Mouse (Mus musculus): ENCODE measurements around the gene Tmem268. TPM values are rescaled to one million over a fixed set of nuclear protein-coding genes. Genes with fewer than 3 reads are reported as not detected.

Tmem268 gene
- polyA plus RNA-seq, 1 experiment: 19.5 TPM

- H3K4me3 ChIP-seq: no peak overlapping the region
- H3K27me3 ChIP-seq (ENCODE audit: control insufficient read depth, insufficient read depth, insufficient read length): no peaks in the 10 kb centered on the region
- H3K79me2 ChIP-seq (ENCODE audit: control insufficient read depth, insufficient read depth): no peaks in the 10 kb centered on the region
- no peak for TF ChIP-seq POLR2A (IDR thresholded peaks at IDR 0.05; ENCODE audit: insufficient read length, low read depth)
- no peak for TF ChIP-seq MYOG (IDR thresholded peaks at IDR 0.05; ENCODE audit: control insufficient read depth in 1 of 3, insufficient read depth in 1 of 3, insufficient read length in 2 of 3, low read depth in 2 of 3)
- TF ChIP-seq TCF3 (IDR thresholded peaks at IDR 0.05; ENCODE audit: insufficient read length, low read depth): no peak
- no peak for TF ChIP-seq REST (IDR thresholded peaks at IDR 0.05; ENCODE audit: insufficient read depth, insufficient read length)
- no peak for TF ChIP-seq E2F4 (IDR thresholded peaks at IDR 0.05; ENCODE audit: insufficient read depth)
- TF ChIP-seq TCF12 (IDR thresholded peaks at IDR 0.05; ENCODE audit: insufficient read depth, poor library complexity, severe bottlenecking): no peak
- no peak for TF ChIP-seq MYOD1 (IDR thresholded peaks at IDR 0.05; ENCODE audit: control insufficient read depth in 1 of 3, insufficient read length in 2 of 3, low read depth in 2 of 3)
- peak; percentile 7 for TF ChIP-seq POLR2AphosphoS2 (IDR thresholded peaks at IDR 0.05; ENCODE audit: insufficient read length, low read depth)
- no peak for TF ChIP-seq SRF (IDR thresholded peaks at IDR 0.05; ENCODE audit: control insufficient read depth, insufficient read length, low read depth)
- no peak overlapping the region for H3ac ChIP-seq (ENCODE audit: control insufficient read depth, insufficient read length)
- no peak overlapping the region for H3K4me2 ChIP-seq (ENCODE audit: low read depth)
- H3K36me3 ChIP-seq (ENCODE audit: control insufficient read depth, insufficient read depth): peaks cover 20% of the 10 kb centered on the region
Measured at GRCm38 (mm10) chr4:63586240-63586639, 27.7 kb downstream of the Tmem268 start.

- no peak overlapping the region for H3ac ChIP-seq (ENCODE audit: control insufficient read depth, insufficient read length)
- no peaks in the 10 kb centered on the region for H3K36me3 ChIP-seq (ENCODE audit: control insufficient read depth, insufficient read depth)
- H3K4me2 ChIP-seq (ENCODE audit: low read depth): no peak overlapping the region
- no peaks in the 10 kb centered on the region for H3K79me2 ChIP-seq (ENCODE audit: control insufficient read depth, insufficient read depth)
- no peaks in the 10 kb centered on the region for H3K27me3 ChIP-seq (ENCODE audit: control insufficient read depth, insufficient read depth, insufficient read length)
- TF ChIP-seq MYOG (IDR thresholded peaks at IDR 0.05; ENCODE audit: control insufficient read depth in 1 of 3, insufficient read depth in 1 of 3, insufficient read length in 2 of 3, low read depth in 2 of 3) (peak in 1 of 3 experiments; percentile 48), CEBPB (IDR thresholded peaks at IDR 0.05; ENCODE audit: insufficient read depth, poor library complexity, severe bottlenecking) (no peak), MYOD1 (IDR thresholded peaks at IDR 0.05; ENCODE audit: control insufficient read depth in 1 of 3, insufficient read length in 2 of 3, low read depth in 2 of 3) (peak in 2 of 3 experiments; percentile 15 to 55)
- no peak overlapping the region for H3K4me3 ChIP-seq
Measured at GRCm38 (mm10) chr4:63589987-63590386, 31.4 kb downstream of the Tmem268 start.

- no peak overlapping the region for H3ac ChIP-seq (ENCODE audit: control insufficient read depth, insufficient read length)
- no peak overlapping the region for H3K4me3 ChIP-seq
- H3K36me3 ChIP-seq (ENCODE audit: control insufficient read depth, insufficient read depth): no peaks in the 10 kb centered on the region
- no peak overlapping the region for H3K4me2 ChIP-seq (ENCODE audit: low read depth)
- H3K27me3 ChIP-seq (ENCODE audit: control insufficient read depth, insufficient read depth, insufficient read length): no peaks in the 10 kb centered on the region
- H3K79me2 ChIP-seq (ENCODE audit: control insufficient read depth, insufficient read depth): no peaks in the 10 kb centered on the region
- TF ChIP-seq MAX (IDR thresholded peaks at IDR 0.05; ENCODE audit: low read depth): no peak
- no peak for TF ChIP-seq MYOG (IDR thresholded peaks at IDR 0.05; ENCODE audit: control insufficient read depth in 1 of 3, insufficient read depth in 1 of 3, insufficient read length in 2 of 3, low read depth in 2 of 3)
- TF ChIP-seq USF1 (IDR thresholded peaks at IDR 0.05; ENCODE audit: low read depth): no peak
- TF ChIP-seq E2F4 (IDR thresholded peaks at IDR 0.05; ENCODE audit: insufficient read depth): no peak
- no peak for TF ChIP-seq POLR2AphosphoS2 (IDR thresholded peaks at IDR 0.05; ENCODE audit: insufficient read length, low read depth)
- TF ChIP-seq POLR2A (IDR thresholded peaks at IDR 0.05; ENCODE audit: insufficient read length, low read depth): no peak
- TF ChIP-seq CEBPB (IDR thresholded peaks at IDR 0.05; ENCODE audit: insufficient read depth, poor library complexity, severe bottlenecking): no peak
- no peak for TF ChIP-seq TCF12 (IDR thresholded peaks at IDR 0.05; ENCODE audit: insufficient read depth, poor library complexity, severe bottlenecking)
- TF ChIP-seq MYOD1 (IDR thresholded peaks at IDR 0.05; ENCODE audit: control insufficient read depth in 1 of 3, insufficient read length in 2 of 3, low read depth in 2 of 3): no peak
- no peak for TF ChIP-seq SRF (IDR thresholded peaks at IDR 0.05; ENCODE audit: control insufficient read depth, insufficient read length, low read depth)
- TF ChIP-seq REST (IDR thresholded peaks at IDR 0.05; ENCODE audit: insufficient read depth, insufficient read length): no peak
- TF ChIP-seq TCF3 (IDR thresholded peaks at IDR 0.05; ENCODE audit: insufficient read length, low read depth): no peak
Measured at GRCm38 (mm10) chr4:63590538-63590937, 32.0 kb downstream of the Tmem268 start.

GRCm38 (mm10) chr4:63594459-63595110 is 36.0 kb downstream of the Tmem268 start:
- H3K79me2 ChIP-seq (ENCODE audit: control insufficient read depth, insufficient read depth): no peaks in the 10 kb centered on the region
- H3K27me3 ChIP-seq (ENCODE audit: control insufficient read depth, insufficient read depth, insufficient read length): no peaks in the 10 kb centered on the region
- no peaks in the 10 kb centered on the region for H3K36me3 ChIP-seq (ENCODE audit: control insufficient read depth, insufficient read depth)
- no peak overlapping the region for H3ac ChIP-seq (ENCODE audit: control insufficient read depth, insufficient read length)
- H3K4me3 ChIP-seq: no peak overlapping the region
- H3K4me2 ChIP-seq (ENCODE audit: low read depth): peak overlapping the region; percentile 64
- TF ChIP-seq TCF12 (IDR thresholded peaks at IDR 0.05; ENCODE audit: insufficient read depth, poor library complexity, severe bottlenecking) (peak; percentile 63), USF1 (IDR thresholded peaks at IDR 0.05; ENCODE audit: low read depth) (no peak), SRF (IDR thresholded peaks at IDR 0.05; ENCODE audit: control insufficient read depth, insufficient read length, low read depth) (peak; percentile 73), CEBPB (IDR thresholded peaks at IDR 0.05; ENCODE audit: insufficient read depth, poor library complexity, severe bottlenecking) (no peak), MYOG (IDR thresholded peaks at IDR 0.05; ENCODE audit: control insufficient read depth in 1 of 3, insufficient read depth in 1 of 3, insufficient read length in 2 of 3, low read depth in 2 of 3) (peak in 2 of 3 experiments; percentile 16 to 85), MYOD1 (IDR thresholded peaks at IDR 0.05; ENCODE audit: control insufficient read depth in 1 of 3, insufficient read length in 2 of 3, low read depth in 2 of 3) (peak; percentile 29 to 83 (median 73))

GRCm38 (mm10) chr4:63595259-63595658 is 36.7 kb downstream of the Tmem268 start:
- H3K27me3 ChIP-seq (ENCODE audit: control insufficient read depth, insufficient read depth, insufficient read length): no peaks in the 10 kb centered on the region
- H3K4me3 ChIP-seq: no peak overlapping the region
- TF ChIP-seq MYOG (IDR thresholded peaks at IDR 0.05; ENCODE audit: control insufficient read depth in 1 of 3, insufficient read depth in 1 of 3, insufficient read length in 2 of 3, low read depth in 2 of 3) (no peak), POLR2AphosphoS2 (IDR thresholded peaks at IDR 0.05; ENCODE audit: insufficient read length, low read depth) (no peak), USF1 (IDR thresholded peaks at IDR 0.05; ENCODE audit: low read depth) (no peak), TCF12 (IDR thresholded peaks at IDR 0.05; ENCODE audit: insufficient read depth, poor library complexity, severe bottlenecking) (no peak), TCF3 (IDR thresholded peaks at IDR 0.05; ENCODE audit: insufficient read length, low read depth) (no peak), POLR2A (IDR thresholded peaks at IDR 0.05; ENCODE audit: insufficient read length, low read depth) (no peak)

More at GRCm38 (mm10) chr4:63595259-63595658, 36.7 kb downstream of the Tmem268 start:
- Histone ChIP-seq H3K36me3 (ENCODE audit: control insufficient read depth, insufficient read depth) (no peaks in the 10 kb centered on the region), H3ac (ENCODE audit: control insufficient read depth, insufficient read length) (no peak overlapping the region), H3K79me2 (ENCODE audit: control insufficient read depth, insufficient read depth) (no peaks in the 10 kb centered on the region), H3K4me2 (ENCODE audit: low read depth) (peak overlapping the region; percentile 64)
